9 mouse cellular contexts compared by ENCODE assay signal in the genomic region with DNA sequence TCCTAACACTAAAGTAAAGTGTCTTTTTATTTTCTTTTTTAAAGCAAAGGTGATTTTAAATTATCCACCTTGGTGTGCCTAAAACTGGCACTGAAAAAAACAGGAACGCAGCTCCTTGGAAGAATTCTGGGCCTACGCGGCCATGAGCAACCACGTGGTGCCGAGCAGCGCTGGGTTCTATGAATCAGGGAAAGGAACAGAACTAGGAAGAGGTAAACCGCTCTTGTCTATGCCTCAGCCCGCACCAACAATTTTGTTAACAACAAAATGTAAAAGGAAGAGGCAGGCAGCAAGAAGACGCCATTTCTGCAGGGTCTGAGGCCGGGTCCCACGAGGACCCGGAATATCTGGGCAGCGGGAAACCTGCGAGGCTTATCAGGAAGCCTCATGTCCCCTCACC. TPM values are rescaled to one million over a fixed set of nuclear protein-coding genes. Genes with fewer than 3 reads are reported as not detected.
DNase-seq lines count a peak whose midpoint lies in the region; ATAC-seq and TF ChIP-seq lines count a peak whose summit lies in the region.
"Had no signal": no experiment of that assay in that cellular context is flagged by ENCODE, and none has a peak within 500 bp of the region (broad histone marks: within the 10 kb centered on the region; RNA-seq: fewer than 3 reads in every experiment).

No protein-coding gene starts in this region.

- TF ChIP-seq CTCF in cortical plate, adult 2 months (IDR thresholded peaks at IDR 0.05; ENCODE audit: extremely low read depth, insufficient read depth, low read length), result no peak

- H3K27ac ChIP-seq in cortical plate, adult 2 months (ENCODE audit: insufficient read depth, low read length), result peak overlapping the region; percentile 63; the same call in 1 of the 2 replicates
- H3K27ac ChIP-seq in hindbrain, embryonic 12.5 days, result peak overlapping the region; percentile 89

- WGBS in hindbrain, embryonic 12.5 days, result under 1% methylated on average over 14 of the region's 14 CpGs

- intact Hi-C loops in left cerebral cortex, postnatal 10 days (cut with DNase I), result no loop called here

- H3K9ac ChIP-seq in hindbrain, embryonic 12.5 days, result peak overlapping the region; percentile 82

- no peak for TF ChIP-seq POLR2A in cortical plate, adult 2 months (IDR thresholded peaks at IDR 0.05; ENCODE audit: extremely low read depth, insufficient read depth, low read length)

- peaks cover 3% of the 10 kb centered on the region; the same call in 1 of the 2 replicates for H3K4me1 ChIP-seq in cortical plate, adult 2 months (ENCODE audit: control insufficient read depth, insufficient read depth, low read length)
- peaks cover 28% of the 10 kb centered on the region for H3K4me1 ChIP-seq in hindbrain, embryonic 12.5 days

- no peaks in the 10 kb centered on the region for H3K9me3 ChIP-seq in hindbrain, embryonic 12.5 days (replicated peaks)

- DNase-seq in left cerebral cortex, adult 18-20 months (ENCODE audit: low spot score in 2 of 2), result peak; percentile 33 to 34
- DNase-seq in left cerebral cortex, adult 9 months (ENCODE audit: low spot score in 2 of 2), result no peak
- DNase-seq in lung, postnatal 36 days, result peak; percentile 25
- DNase-seq in right cerebral cortex, postnatal 10 days (ENCODE audit: low spot score in 2 of 2), result no peak
- DNase-seq in urinary bladder, postnatal 25 days (ENCODE audit: low spot score), result no peak
- DNase-seq in left cerebral cortex, postnatal 10 days (ENCODE audit: extremely low spot score in 1 of 2, low spot score in 2 of 2), result no peak

- peak overlapping the region; percentile 89 for H3K4me2 ChIP-seq in hindbrain, embryonic 12.5 days (replicated peaks)

- H3K4me3 ChIP-seq in cortical plate, adult 2 months (ENCODE audit: insufficient read depth, low read length), result peak overlapping the region; percentile 76
- H3K4me3 ChIP-seq in hindbrain, embryonic 12.5 days, result peak overlapping the region; percentile 95

- peak; percentile 38 for ATAC-seq in hindbrain, embryonic 12.5 days (ENCODE audit: low FRiP score)

- peaks cover 35% of the 10 kb centered on the region for H3K36me3 ChIP-seq in hindbrain, embryonic 12.5 days

- no peaks in the 10 kb centered on the region for H3K27me3 ChIP-seq in hindbrain, embryonic 12.5 days

RNA-seq across cellular contexts. Expression of a gene that starts 0.5 kb away (rescaled TPM):
- 100 to 1,000 TPM; 114 to 135 TPM for total RNA-seq in left cerebral cortex, adult 18-20 months (2021)
- 144 and 146 TPM in 2 replicates for polyA plus RNA-seq in cortical plate, adult 2 months (2012; rRNA removed)
- 262 and 300 TPM in 2 replicates for polyA plus RNA-seq in hindbrain, embryonic 12.5 days (2016; fragmentation: Nextera tagmentation; extraction: Ambion mirVana)
- total RNA-seq in left cerebral cortex, postnatal 10 days (2021), result 100 to 1,000 TPM; 174 to 183 TPM

RNA-seq across cellular contexts. Expression of a gene that starts 10.6 kb away (rescaled TPM):
- total RNA-seq in left cerebral cortex, adult 18-20 months (2021), result 100 to 1,000 TPM; 287 to 311 TPM
- polyA plus RNA-seq in cortical plate, adult 2 months (2012; rRNA removed), result 353 and 375 TPM in 2 replicates
- 118 and 119 TPM in 2 replicates for polyA plus RNA-seq in hindbrain, embryonic 12.5 days (2016; fragmentation: Nextera tagmentation; extraction: Ambion mirVana)
- total RNA-seq in left cerebral cortex, postnatal 10 days (2021), result 100 to 1,000 TPM; 210 to 228 TPM

RNA-seq across cellular contexts. Expression of a gene that starts 21.2 kb away (rescaled TPM):
- total RNA-seq in left cerebral cortex, adult 18-20 months (2021), result 1 to 10 TPM; 7.4 to 8.2 TPM
- 13.0 and 16.1 TPM in 2 replicates for polyA plus RNA-seq in cortical plate, adult 2 months (2012; rRNA removed)
- polyA plus RNA-seq in hindbrain, embryonic 12.5 days (2016; fragmentation: Nextera tagmentation; extraction: Ambion mirVana), result 3.4 TPM in 2 replicates
- total RNA-seq in left cerebral cortex, postnatal 10 days (2021), result 10 to 100 TPM; 12.2 to 13.0 TPM
- total RNA-seq: common myeloid progenitor, adult 5-6 weeks had no signal

Comparison
In these comparisons a context has a peak if more than half of its experiments do, and no peak if none do; other contexts are left out.
1. DNase-seq: peak in left cerebral cortex, adult 18-20 months (2 of 2) and lung, postnatal 36 days (single experiment); none in left cerebral cortex, adult 9 months (0 of 2), right cerebral cortex, postnatal 10 days (0 of 2), urinary bladder, postnatal 25 days (single experiment) and left cerebral cortex, postnatal 10 days (0 of 2).